Mouse (Mus musculus) lung, postnatal 14 days (tissue): Measurements from ENCODE around the gene Map2k7.

Experiments
- DNase-seq: peaks from one replicate; pipeline ENCODE4 v3.0.0; 2021

The Map2k7 gene

DNA sequence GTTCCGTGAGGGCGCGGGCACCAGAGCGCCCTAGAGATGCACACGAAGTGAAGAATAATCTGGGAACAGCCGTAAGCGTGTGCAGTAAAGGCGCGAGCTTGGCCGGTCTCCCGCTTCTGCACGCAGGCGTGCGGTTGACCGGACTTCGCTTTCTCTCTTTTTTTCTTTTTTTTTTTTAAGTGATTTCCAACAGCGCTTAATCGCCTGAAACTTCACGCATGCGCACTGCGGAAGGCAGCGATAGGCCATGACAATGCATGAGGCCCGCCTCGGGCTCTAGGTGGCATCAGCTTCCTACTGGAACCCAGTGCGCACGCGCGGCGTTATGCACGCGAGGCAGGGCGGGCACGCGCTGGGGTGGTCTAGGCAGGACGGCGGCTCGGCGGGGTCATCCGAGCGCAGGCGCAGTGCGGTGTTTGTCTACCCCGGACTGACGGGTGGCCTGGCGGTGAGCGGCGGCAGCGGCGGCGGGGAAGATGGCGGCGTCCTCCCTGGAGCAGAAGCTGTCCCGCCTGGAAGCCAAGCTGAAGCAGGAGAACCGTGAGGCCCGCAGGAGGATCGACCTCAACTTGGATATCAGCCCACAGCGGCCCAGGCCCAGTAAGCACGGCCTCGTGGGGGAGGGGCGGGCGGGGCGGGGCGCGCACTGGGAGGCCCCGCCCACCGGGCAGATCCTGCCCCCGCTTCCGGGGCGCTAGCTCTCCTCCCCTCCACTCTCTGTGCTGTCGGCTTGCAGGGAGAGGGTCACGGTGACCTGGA lies at the start of gene Map2k7, which contains the start of gene Gm49320:
Gene Map2k7 (plus strand): TSS at position 307 of the 759 bp plus-strand sequence.
Gene Gm49320 (plus strand): TSS at position 432 of the 759 bp plus-strand sequence.
- DNase-seq: peak; percentile 100

- no peak for DNase-seq
These were observed 49.4 kb upstream of the Map2k7 start for GRCm38 (mm10) chr8:4189031-4189722.

DNA sequence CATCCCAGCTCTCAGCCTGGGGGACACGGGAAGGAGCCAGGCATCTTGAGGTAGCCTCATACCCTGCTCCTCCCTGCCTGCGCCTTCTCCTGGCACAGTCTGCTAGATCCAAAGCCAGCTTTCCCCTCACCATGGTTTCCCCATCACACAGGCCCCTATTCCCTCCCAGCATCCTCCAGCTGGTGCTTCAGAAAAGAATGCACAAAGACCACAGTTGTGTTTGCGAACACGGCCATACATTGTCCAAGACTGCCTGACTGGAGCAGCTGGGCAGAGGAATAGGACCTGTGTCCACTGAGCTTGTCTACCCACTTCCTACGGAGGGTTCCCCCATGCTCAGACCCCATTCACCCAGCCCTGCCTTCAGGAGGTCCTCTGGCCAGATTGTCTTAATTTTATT lies 46.2 kb upstream of the Map2k7 start:
- no peak for DNase-seq

DNA sequence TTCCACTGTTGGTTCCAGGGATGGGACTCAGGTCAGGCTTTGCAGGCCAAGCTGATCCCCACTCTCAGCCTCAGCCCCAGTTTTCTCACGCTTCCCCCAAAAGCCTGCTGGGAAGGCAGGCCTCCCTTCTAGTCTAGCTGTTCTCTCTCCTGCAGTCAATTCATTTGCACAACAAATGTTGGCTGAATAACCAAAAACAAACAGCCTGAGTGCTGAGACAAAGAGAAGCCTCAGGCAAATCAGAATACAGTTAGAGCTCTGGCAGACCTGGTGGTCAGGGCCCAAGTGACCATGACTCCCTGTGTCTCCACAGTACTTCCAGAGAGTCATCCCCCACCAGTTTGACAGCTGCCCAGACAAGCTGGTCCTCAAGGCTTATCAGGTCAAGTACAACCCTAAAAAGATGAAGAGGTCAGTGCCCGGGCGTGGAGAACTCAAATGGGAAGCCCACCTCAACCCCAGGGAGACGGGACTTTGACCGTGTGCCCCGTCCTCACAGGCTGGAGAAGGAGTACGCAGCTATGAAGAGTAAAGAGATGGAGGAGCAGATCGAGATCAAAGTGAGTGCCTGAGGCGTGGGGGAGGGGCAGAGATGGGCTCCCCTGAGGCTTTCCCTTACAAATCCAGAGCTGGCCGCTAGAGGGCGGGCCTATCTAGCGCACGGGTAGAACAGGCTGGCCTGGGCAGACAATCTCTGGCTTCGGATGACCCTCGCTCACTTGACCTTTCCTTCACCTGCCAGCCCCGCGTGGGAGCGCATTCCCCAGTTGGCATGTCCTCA lies 45.5 kb upstream of the Map2k7 start:
- peak; percentile 93 for DNase-seq

DNA sequence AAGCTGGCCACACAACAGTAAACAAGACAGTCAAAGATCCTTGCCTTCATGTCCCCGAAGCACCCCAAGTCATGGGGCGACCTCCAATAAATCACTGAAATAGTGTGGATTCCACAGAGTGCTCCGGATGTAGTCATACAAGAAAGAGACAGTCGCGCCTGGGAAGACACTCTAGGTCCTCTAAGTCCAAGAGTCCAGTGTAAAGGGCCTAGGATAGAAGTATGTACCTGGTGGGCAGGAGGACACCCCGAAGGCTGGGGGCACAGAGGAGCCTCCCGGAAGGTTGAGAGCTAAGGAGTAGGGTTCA lies 45.0 kb upstream of the Map2k7 start:
- no peak for DNase-seq

GRCm38 (mm10) chr8:4201321-4201720 lies 37.2 kb upstream of the Map2k7 start:
- no peak for DNase-seq

DNA sequence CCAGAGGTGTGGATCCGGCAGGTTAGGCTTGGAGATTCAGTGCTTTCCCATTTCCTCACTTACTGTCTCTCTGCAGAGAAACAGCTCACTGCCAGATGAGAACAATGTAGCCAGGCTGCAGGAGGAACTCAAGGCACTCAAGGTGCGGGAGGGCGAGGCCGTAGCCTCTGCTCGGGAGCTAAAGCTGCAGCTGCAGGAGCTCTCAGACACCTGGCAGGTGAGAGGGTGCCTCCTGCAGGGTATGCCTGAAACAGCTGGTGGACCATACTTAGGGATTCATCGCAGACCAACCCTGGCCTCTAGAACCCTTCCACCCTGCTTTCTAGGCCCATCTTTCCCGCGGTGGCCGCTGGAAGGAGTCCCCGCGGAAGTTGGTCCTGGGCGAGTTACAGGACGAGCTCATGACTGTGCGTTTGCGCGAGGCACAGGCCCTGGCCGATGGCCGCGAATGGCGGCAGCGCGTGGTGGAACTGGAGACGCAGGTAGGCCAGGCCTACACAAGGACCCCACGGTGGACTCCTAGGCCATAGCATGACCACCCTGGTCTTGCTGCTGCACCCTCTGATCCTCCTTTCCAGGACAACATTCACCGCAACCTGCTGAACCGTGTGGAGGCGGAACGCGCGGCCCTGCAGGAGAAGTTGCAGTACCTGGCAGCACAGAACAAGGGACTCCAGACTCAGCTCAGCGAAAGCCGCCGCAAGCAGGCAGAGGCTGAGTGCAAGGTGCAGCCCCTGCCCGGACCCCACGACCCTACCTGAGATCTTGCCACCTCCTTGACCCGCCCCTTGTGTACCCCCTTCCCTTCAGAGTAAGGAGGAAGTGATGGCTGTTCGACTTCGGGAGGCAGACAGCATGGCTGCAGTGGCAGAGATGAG lies 33.1 kb upstream of the Map2k7 start:
- DNase-seq: no peak

DNA sequence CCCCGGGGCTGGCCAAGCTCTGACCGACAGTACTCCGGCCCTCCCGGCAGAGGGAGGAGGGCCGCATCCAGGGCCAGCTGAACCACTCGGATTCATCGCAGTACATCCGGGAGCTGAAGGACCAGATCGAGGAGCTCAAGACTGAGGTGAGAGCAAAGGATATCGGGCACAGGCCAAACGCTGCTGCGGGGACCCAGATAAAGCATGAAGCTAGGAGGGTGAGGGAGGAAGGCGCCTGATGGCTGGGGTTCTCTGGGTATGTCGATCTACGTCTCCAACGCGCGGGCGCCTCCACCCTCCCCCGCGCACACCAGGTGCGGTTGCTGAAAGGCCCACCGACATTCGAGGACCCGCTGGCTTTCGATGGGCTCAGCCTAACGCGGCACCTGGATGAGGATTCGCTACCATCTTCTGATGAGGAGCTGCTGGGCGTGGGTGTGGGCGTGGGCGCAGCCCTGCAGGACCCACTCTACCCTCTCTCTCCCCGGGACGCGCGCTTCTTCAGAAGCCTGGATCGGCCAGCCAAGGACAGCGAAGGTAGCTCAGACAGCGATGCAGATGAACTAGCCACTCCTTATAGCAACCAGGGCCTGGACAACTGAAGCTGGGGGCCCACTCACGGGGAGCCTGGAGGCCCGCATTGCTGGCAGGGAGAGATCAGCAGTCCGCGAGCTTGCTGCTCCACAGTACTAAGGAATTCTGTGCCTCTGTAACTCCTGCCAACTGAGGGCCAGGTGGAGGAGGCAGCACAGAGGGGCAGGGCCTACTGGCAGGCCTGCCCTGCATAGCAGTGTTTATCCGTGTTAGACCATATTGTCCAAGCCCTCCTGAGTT lies 32.1 kb upstream of the Map2k7 start:
- DNase-seq: no peak

GRCm38 (mm10) chr8:4207016-4207350 lies 31.6 kb upstream of the Map2k7 start:
- DNase-seq: no peak

DNA sequence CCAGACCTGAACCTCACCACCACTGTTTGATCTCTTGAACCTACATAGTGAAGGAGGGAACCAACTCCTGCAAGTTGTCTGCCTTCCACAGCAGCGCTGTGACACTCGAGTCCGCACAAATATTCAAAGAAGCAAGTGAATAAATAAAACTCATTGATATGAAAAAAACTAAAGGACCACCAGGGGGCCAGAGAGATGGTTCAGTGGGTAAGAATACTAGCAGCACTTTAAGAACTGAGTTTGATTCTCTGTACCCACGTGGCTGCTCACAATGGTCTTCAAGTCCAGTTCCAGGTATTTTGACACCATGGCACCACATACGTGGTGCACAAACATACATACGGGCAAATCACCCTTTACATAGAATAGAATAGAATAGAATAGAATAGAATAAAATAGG lies 27.4 kb upstream of the Map2k7 start:
- no peak for DNase-seq

GRCm38 (mm10) chr8:4212809-4213209 lies 25.7 kb upstream of the Map2k7 start:
- peak; percentile 23 for DNase-seq

DNA sequence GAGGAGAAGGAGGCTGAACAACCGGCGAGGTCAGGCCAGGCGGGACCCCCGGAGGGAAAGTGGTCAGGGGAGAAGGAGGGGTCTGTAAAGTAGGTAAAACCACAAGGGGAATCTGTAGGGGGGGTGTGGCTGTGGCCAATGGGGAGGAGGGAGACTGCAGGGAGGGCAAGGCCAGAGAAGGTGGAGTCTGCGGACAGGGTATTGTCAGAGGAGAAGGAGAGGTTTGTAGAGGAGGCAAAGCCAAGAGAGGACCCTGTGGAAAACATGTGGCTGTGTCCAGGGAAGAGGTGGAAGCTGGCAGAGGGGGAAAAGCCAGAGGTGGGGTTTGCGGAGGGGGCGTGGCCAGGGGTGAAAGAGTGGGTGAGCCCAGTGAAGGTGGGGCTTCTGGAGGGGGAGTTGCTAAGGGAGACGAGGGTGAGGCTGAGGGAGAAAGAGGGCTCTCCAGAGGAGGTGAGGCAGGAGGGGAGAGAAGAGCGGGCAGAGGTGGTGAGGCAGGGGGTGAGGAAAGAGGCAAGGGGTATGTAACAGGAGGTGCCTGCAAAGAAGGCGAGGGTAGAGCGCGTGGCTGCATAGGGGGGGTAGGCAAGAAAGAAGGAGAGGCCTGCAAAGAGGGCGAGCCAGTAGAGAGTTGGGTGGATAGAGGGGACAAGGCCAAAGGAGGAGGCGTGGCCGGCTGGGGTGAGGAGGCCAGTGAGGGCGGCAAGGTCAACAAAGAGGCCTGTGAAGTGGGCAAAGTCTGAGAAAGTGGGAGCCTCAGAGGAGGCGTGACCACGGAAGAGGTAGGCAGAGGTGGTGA lies 25.1 kb upstream of the Map2k7 start:
- DNase-seq: peak; percentile 65

GRCm38 (mm10) chr8:4214006-4214980 lies 24.2 kb upstream of the Map2k7 start:
- peak; percentile 79 for DNase-seq

DNA sequence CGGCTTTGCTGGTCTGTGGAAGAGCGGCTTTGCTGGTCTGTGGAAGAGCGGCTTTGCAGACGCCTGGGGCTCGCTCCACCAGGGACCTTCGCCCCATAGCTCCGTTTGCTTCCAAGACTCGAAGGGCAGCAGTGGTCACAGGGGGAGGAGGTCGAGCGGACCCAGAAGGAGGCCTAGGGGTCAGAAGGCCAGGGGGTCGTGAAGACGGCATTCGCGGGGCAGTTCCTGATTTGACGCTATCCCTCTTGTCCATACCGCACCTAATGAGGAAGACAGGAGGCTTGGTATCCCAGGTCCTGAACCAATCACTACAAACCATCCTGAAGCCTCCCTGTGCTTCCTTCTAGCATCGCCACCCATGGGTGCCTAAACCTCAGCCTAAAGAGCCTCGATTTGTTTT lies 22.2 kb upstream of the Map2k7 start:
- no peak for DNase-seq

DNA sequence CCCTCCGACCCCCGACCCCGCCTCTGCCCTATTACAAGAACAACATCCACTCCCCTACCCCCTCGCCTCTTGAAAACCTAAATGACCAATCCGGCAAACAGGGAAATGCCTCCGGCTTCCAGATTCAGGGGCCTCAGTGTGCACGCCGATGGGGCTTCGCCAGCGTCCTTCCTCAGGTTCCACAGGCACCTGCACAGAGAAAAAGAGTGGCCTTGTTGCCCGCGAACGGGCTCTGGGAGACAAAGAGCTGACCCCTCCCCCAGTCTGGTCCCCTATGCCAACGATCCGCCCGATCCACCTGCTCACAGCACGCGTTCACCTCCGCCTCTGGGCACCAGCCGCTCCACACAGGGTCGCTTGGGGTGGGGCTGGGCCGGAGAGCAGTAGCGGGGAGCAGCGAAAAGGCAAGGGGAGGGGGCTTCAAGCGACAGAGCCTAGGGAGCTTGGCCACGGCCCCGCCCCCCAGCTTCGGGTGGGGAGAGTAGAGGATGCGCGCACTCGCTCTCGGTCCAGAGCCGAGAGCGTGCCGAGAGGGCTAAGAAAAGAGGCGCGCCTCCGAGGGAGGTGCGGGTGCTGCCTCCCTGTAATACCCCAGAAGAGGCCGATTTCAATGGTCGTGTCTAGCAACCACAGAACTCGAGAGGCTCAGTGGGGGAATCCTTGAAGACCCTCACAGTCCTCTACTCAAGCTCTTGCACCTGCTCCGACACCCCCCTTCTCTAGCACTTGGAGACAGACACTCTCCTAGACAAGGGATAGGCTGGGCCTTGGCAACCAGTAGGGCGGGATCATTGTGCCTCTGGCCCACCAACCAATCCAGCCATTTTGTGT lies 21.5 kb upstream of the Map2k7 start, which contains the start of gene Prr36:
Gene Prr36 (minus strand): TSS at position 669 of the 831 bp plus-strand sequence.
- DNase-seq: no peak

GRCm38 (mm10) chr8:4219617-4220016 lies 18.9 kb upstream of the Map2k7 start:
- DNase-seq: no peak

GRCm38 (mm10) chr8:4222059-4222458 lies 16.5 kb upstream of the Map2k7 start:
- DNase-seq: no peak

- no peak for DNase-seq
These were observed 12.2 kb upstream of the Map2k7 start for GRCm38 (mm10) chr8:4226323-4226722.
